Mouse (Mus musculus) midbrain, postnatal 0 days (tissue): Measurements from ENCODE around the gene Prelid3b. TPM values are rescaled to one million over a fixed set of nuclear protein-coding genes. Genes with fewer than 3 reads are reported as not detected.
A peak's percentile ranks its signal among the peaks of the same experiment; 100 is the strongest.

Experiments used
- ATAC-seq: fragments of 200-750 bp; cut with Nextera tagmentation; 2 replicates; pipeline ENCODE4 v1.8.0; 2017; ENCODE audit warnings: moderate number of reproducible peaks, mild to moderate bottlenecking, moderate TSS enrichment, moderate library complexity; ENCODE audit not compliant: low FRiP score
- DNase-seq: peaks from one replicate; pipeline ENCODE4 v3.0.0-alpha.2; 2015; ENCODE audit warnings: low spot score
- H3K27ac ChIP-seq: fragments of 300-500 bp; sonication (generic); 2 replicates; pipeline ENCODE4 v1.5.1; 2014; ENCODE audit warnings: low read depth, mild to moderate bottlenecking, low read length, mixed read lengths
- H3K27me3 ChIP-seq: fragments of 300-500 bp; sonication (generic); 2 replicates; pipeline ENCODE4 v1.6.1; 2014; ENCODE audit warnings: low read length, control low read depth, mixed read lengths; ENCODE audit not compliant: insufficient read depth
- H3K36me3 ChIP-seq: fragments of 300-500 bp; sonication (generic); 2 replicates; pipeline ENCODE4 v1.6.1; 2014; ENCODE audit warnings: low read length, control low read depth, mixed read lengths; ENCODE audit not compliant: insufficient read depth
- H3K4me1 ChIP-seq: fragments of 300-500 bp; sonication (generic); 2 replicates; pipeline ENCODE4 v1.6.1; 2014; ENCODE audit warnings: mild to moderate bottlenecking, control low read depth, antibody characterized with exemption, low read length, mixed read lengths; ENCODE audit not compliant: insufficient read depth
- H3K4me2 ChIP-seq: fragments of 300-500 bp; sonication (generic); 2 replicates; pipeline ENCODE4 v1.6.1; 2014; ENCODE audit warnings: low read depth, mild to moderate bottlenecking, low read length, mixed read lengths; ENCODE audit not compliant: poor library complexity, severe bottlenecking
- H3K4me3 ChIP-seq: fragments of 300-500 bp; sonication (generic); 2 replicates; pipeline ENCODE4 v1.5.1; 2014; ENCODE audit warnings: low read depth, mild to moderate bottlenecking, low read length, moderate library complexity
- H3K9ac ChIP-seq: fragments of 300-500 bp; sonication (generic); replicated peaks from 2 replicates; pipeline ENCODE4 v1.6.1; 2014; ENCODE audit warnings: mild to moderate bottlenecking, low read length, moderate library complexity, mixed read lengths; ENCODE audit not compliant: poor library complexity, severe bottlenecking
- H3K9me3 ChIP-seq: fragments of 300-500 bp; sonication (generic); 2 replicates; pipeline ENCODE4 v1.6.1; 2016; ENCODE audit warnings: low read length, control low read depth
- CTCF ChIP-seq: IDR thresholded peaks from 2 replicates; pipeline ENCODE4 v1.5.1; 2016; ENCODE audit warnings: antibody characterized with exemption, mild to moderate bottlenecking
- WGBS: fragments of 180-500 bp; shearing (Covaris S2); extraction: QIAGEN DNeasy Blood & Tissue Kit; methylation state at CpG from one replicate; pipeline ENCODE4 v1.1.7; 2014; 5-methylcytosine and 5-hydroxymethylcytosine counted together
- polyA plus RNA-seq: library from polyadenylated mRNA; unstranded; fragments of >200 nt; fragmentation: Nextera tagmentation; extraction: Ambion mirVana; gene quantifications from 2 replicates; pipeline ENCODE4 v1.2.1, GENCODE M21; 2015
- total RNA-seq: library from RNA; depleted of rRNA; stranded (reverse); fragments of >200 nt; gene quantifications from 2 replicates; pipeline ENCODE4 v1.2.3, GENCODE M21; 2014

The Prelid3b gene
- total and polyA plus RNA-seq, 2 experiments from 2014 or later = 63.4 to 93.5 TPM

- Histone ChIP-seq H3K4me1 (no peaks in the 10 kb centered on the region), H3K9me3 (no peaks in the 10 kb centered on the region), H3K9ac (no peak overlapping the region), H3K4me2 (no peak overlapping the region), H3K27me3 (no peaks in the 10 kb centered on the region), H3K36me3 (no peaks in the 10 kb centered on the region), H3K27ac (no peak overlapping the region), H3K4me3 (no peak overlapping the region)
- 91% methylated on average over 8 of the region's 8 CpGs for WGBS
- ATAC-seq (no peak), DNase-seq (no peak)
- no peak for TF ChIP-seq CTCF
Measured at GRCm38 (mm10) chr2:174509825-174510224, 36.9 kb upstream of the Prelid3b start.

- WGBS = 86% methylated on average over 4 of the region's 4 CpGs
- Histone ChIP-seq H3K36me3 (no peaks in the 10 kb centered on the region), H3K4me1 (no peaks in the 10 kb centered on the region), H3K9ac (no peak overlapping the region), H3K27ac (no peak overlapping the region), H3K9me3 (no peaks in the 10 kb centered on the region), H3K4me3 (no peak overlapping the region), H3K4me2 (no peak overlapping the region), H3K27me3 (no peaks in the 10 kb centered on the region)
- ATAC-seq (no peak), DNase-seq (no peak)
- TF ChIP-seq CTCF = no peak
Measured at GRCm38 (mm10) chr2:174507998-174508397, 35.1 kb upstream of the Prelid3b start.

- H3K4me3 ChIP-seq = no peak overlapping the region
- no peak overlapping the region for H3K9ac ChIP-seq
- no peak overlapping the region for H3K4me2 ChIP-seq
- no peak for DNase-seq
- WGBS = 72% methylated on average over 25 of the region's 25 CpGs
- H3K27ac ChIP-seq = peak overlapping the region; percentile 38; the same call in 1 of the 2 replicates
- H3K4me1 ChIP-seq = no peaks in the 10 kb centered on the region
- TF ChIP-seq CTCF = no peak
- ATAC-seq = no peak
- no peaks in the 10 kb centered on the region for H3K27me3 ChIP-seq
- no peaks in the 10 kb centered on the region for H3K9me3 ChIP-seq
- no peaks in the 10 kb centered on the region for H3K36me3 ChIP-seq
Measured at GRCm38 (mm10) chr2:174502831-174503460, 30.1 kb upstream of the Prelid3b start.

- no peak overlapping the region for H3K9ac ChIP-seq
- WGBS = 49% methylated on average over 5 of the region's 5 CpGs
- ATAC-seq (peak; percentile 68; the same call in 1 of the 2 replicates), DNase-seq (peak; percentile 2)
- no peaks in the 10 kb centered on the region for H3K27me3 ChIP-seq
- H3K27ac ChIP-seq = no peak overlapping the region
- H3K36me3 ChIP-seq = no peaks in the 10 kb centered on the region
- no peak overlapping the region for H3K4me2 ChIP-seq
- TF ChIP-seq CTCF = peak; percentile 18; the same call in 1 of the 2 replicates
- no peaks in the 10 kb centered on the region for H3K9me3 ChIP-seq
- H3K4me1 ChIP-seq = no peaks in the 10 kb centered on the region
- H3K4me3 ChIP-seq = no peak overlapping the region
Measured at GRCm38 (mm10) chr2:174502321-174502720, 29.4 kb upstream of the Prelid3b start.

GRCm38 (mm10) chr2:174501517-174501916, 28.6 kb upstream of the Prelid3b start:
- TF ChIP-seq CTCF = no peak
- Histone ChIP-seq H3K36me3 (no peaks in the 10 kb centered on the region), H3K4me1 (no peaks in the 10 kb centered on the region), H3K4me2 (no peak overlapping the region), H3K9ac (no peak overlapping the region), H3K9me3 (no peaks in the 10 kb centered on the region), H3K27me3 (no peaks in the 10 kb centered on the region), H3K27ac (no peak overlapping the region), H3K4me3 (no peak overlapping the region)
- DNase-seq = peak; percentile 0
- no peak for ATAC-seq
- WGBS = 75% methylated on average over 8 of the region's 8 CpGs

GRCm38 (mm10) chr2:174500814-174501503, 28.1 kb upstream of the Prelid3b start:
- WGBS = 66% methylated on average over 14 of the region's 14 CpGs
- H3K9ac ChIP-seq = no peak overlapping the region
- no peaks in the 10 kb centered on the region for H3K9me3 ChIP-seq
- no peaks in the 10 kb centered on the region for H3K4me1 ChIP-seq
- H3K36me3 ChIP-seq = no peaks in the 10 kb centered on the region
- H3K4me3 ChIP-seq = no peak overlapping the region
- DNase-seq = no peak
- H3K4me2 ChIP-seq = no peak overlapping the region
- H3K27ac ChIP-seq = no peak overlapping the region
- no peak for TF ChIP-seq CTCF
- no peaks in the 10 kb centered on the region for H3K27me3 ChIP-seq
- peak; percentile 36; the same call in 1 of the 2 replicates for ATAC-seq
